Mouse (Mus musculus) ES-Bruce4 (cell line): ENCODE measurements around the gene Olfr1484.
"Not testable (repeated sequence)": the region's sequence is repeated elsewhere in the genome, so short reads cannot be mapped to it uniquely, and the experiment has no call there.

Source experiments
- CTCF ChIP-seq: IDR thresholded peaks from one replicate; pipeline ENCODE4 v1.8.1; 2011; ENCODE audit warnings: low read depth, low read length
- EP300 ChIP-seq: IDR thresholded peaks from 2 replicates; pipeline ENCODE4 v1.6.1; 2011; ENCODE audit warnings: low read depth, low read length; ENCODE audit not compliant: insufficient read depth
- POLR2A ChIP-seq: IDR thresholded peaks from one replicate; pipeline ENCODE4 v1.8.1; 2011; ENCODE audit warnings: low read length; ENCODE audit not compliant: insufficient read depth

- not testable (repeated sequence) for TF ChIP-seq EP300, CTCF, POLR2A
Observed at GRCm38 (mm10) chr19:13617075-13617474, 33.8 kb downstream of the Olfr1484 start, which contains the start of gene Olfr1487.
